Mouse (Mus musculus) testis, postnatal 10 days (tissue): ENCODE results near the gene Lrrc4.

Experiments
- DNase-seq: peaks from one replicate; pipeline ENCODE4 v3.0.0; 2021; ENCODE audit warnings: low spot score

Gene Lrrc4

DNA sequence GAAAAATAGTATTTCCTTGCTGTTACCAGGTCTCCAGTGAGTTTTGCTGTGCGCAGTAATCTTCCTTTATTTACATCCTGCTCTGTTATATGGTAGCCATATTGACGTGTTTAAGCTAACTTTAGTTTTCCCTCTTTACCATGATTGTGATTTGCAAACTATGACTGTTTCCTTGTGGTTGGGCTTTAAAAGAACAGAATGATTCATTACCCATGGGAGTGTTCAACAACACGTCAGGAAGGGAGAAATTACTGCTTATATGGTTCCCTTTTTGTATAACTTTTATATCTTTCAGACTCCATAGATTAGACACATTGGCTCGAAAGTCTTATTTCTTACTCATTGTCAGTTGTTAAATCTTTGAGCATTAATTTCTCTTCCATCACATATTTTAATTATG, 218.1 kb downstream of the Lrrc4 start:
- no peak for DNase-seq
